Mouse (Mus musculus): ENCODE measurements around the gene Gm49450.

Gm49450 gene

DNA sequence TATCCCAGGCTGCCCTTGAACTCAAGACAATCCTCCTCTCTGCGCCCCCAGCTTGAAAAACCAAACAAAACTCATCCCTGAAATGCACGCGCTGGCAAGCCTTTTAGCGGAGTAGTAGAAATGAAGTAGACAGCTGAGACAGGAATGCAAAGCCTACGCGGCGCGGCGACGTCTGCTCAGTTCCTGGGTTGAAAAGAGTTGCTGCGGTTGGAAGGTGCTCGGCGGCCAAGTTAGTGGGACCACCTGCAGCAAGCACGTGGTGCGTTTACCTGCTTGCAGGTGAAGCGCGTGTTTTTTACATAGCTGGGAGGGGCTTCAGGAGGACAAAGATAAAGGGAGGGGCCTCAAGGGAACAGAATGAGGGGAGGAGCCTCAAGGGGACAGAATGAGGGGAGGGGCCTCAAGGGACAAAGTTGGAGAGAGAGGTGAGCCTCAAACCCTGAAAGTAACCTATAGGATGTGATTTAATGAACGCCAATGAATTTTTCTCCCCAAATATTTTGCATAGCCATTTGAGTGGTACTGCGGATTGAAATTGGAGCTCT is 62.1 kb downstream of the Gm49450 start:
- DNase-seq (ENCODE audit: low spot score), result no peak

DNA sequence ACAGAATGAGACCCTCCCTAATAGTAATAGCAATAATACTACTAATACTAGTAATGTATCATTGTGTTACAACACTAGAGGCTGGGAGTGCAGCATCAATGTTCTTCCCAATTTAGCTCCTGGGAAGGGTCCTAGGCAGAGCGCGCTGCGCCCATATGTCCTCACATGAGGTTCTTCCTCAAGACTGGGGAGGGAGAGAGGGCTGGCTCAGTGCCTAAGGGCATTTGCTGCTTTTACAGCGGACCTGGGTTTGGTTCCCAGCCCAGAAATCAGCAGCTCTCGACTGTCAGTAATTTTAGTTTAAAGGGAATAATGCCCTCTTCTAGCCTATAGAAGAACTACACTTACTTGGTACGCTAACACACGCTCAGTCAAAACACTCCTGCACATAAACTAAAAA is 65.8 kb downstream of the Gm49450 start:
- no peak for DNase-seq (ENCODE audit: low spot score)

DNA sequence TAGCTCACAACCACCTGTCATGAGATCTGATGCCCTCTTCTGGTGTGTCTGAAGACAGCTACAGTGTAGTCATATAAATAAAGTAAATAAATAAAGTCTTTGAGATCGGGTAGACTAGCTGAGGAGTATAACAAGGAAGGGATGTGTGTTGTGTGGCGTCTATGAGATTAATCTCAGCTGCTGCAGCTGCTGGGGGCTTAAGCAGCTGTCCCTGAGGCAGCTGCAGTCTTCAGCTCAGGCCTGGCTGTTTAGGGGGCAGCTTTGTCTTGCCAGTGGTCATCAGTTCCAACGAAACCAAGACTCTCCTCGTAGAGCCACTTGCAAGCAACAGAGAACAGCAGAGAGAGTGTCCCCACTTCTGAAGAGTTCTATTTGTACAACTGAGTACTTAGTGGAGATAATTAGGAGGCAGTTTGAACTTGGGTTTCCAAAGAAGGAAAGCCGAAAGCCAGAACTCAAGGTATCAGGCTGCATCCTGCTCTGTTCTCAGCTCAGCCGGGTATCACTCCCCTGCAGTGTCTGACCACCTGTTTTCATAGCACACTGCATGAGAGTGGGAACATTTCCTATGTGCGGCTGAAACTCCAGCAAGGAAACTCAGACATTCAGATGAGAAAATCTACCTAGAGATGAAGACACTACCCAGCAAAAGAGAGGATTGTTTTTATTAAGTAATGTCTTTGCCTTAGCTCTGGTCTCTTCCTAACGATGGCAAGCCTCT is 66.5 kb downstream of the Gm49450 start:
- no peak for DNase-seq (ENCODE audit: low spot score)

DNA sequence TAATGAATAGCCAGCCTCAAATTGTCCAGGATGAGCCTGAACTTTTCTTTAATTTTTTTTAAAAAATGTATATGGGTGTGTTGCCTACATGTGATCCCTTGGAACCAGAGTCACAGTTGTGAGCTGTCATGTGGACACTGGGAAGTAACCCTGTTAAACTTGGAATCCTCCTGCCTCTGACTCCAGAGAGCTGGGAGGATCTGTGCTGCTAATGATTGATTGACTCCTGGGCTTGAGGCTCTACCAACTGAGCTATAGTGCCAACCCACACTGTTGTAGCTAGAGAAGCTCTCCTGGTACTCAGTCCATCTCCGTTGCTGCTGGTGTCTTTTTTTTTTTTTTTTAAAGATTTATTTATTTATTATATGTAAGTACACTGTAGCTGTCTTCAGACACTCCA is 69.2 kb downstream of the Gm49450 start:
- no peak for DNase-seq (ENCODE audit: low spot score)

- DNase-seq (ENCODE audit: low spot score), result no peak
Measured at GRCm38 (mm10) chr15:98883661-98884060, 69.7 kb downstream of the Gm49450 start.

All from testis, postnatal 14 days (tissue).